Mouse (Mus musculus): ENCODE results near the gene Fam43b.

DNA sequence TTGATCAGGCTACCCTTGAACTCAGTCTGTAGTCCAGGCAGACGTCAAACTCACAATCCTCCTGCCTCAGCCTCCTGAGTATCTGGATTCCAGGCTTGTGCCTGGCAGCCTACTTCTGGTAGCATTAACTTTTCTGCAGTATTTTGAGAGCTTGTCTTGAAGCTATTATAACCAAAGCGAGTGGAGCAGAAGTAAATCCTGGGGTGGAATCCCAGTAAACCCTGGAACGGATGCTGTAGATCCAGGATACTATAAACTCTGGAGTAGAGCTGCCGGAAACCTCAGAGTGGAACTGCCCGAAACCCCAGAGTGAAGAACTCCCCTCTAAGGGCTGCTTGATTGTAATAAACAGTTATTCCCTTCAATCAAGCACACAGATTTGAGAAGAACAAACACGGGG lies 18.8 kb downstream of the Fam43b start:
- no peak for TF ChIP-seq EP300 (IDR thresholded peaks at IDR 0.05)
- TF ChIP-seq CTCF (IDR thresholded peaks at IDR 0.05), result no peak
